Mouse (Mus musculus) neural tube, embryonic 10.5 days (tissue): Measurements from ENCODE around the gene Gabrr2.
"Not testable (repeated sequence)": the region's sequence is repeated elsewhere in the genome, so short reads cannot be mapped to it uniquely, and the experiment has no call there.

Experiments used
- DNase-seq: peaks from one replicate; pipeline ENCODE4 v3.0.0-alpha.2; 2017; ENCODE audit warnings: low spot score; ENCODE audit errors: extremely low spot score

Gene Gabrr2

DNA sequence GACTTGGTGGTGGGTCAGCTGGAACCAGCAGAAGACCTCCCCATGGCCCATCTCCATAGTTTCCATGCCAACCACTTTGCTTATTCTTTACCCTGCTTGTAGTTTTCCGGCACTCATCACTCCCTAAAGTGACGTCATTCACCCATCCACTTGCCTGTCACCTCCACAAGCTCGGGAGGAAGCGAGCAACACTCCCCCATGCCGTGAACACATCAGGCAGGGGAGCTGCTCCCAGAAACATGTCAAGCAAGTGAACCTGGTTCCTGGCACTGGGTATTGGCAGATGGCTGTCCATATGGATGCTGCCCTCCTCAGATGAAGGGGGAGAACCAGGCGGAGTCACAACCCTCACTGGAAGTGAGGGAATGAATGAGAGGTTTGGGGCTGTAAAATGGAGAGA lies 6.1 kb downstream of the Gabrr2 start:
- DNase-seq = no peak

DNA sequence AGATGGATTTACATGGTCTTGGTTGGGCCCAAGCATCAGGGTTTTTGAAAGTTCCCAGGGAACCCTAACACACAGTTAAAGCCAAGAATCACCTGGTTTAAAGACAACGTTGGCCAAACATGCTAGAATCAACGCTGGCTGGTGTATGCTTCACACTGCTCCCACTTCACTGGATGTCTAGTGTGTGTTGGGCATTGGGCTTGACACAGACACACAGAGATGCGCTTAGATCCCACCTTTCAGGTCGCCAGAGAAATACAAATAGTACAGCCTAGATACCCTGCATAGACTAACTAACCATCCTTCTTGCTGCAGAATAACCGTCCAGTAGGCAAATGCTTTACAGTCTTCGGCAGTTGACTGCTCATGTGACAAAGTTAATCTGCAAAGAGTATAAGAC lies 7.5 kb downstream of the Gabrr2 start:
- DNase-seq = no peak

DNA sequence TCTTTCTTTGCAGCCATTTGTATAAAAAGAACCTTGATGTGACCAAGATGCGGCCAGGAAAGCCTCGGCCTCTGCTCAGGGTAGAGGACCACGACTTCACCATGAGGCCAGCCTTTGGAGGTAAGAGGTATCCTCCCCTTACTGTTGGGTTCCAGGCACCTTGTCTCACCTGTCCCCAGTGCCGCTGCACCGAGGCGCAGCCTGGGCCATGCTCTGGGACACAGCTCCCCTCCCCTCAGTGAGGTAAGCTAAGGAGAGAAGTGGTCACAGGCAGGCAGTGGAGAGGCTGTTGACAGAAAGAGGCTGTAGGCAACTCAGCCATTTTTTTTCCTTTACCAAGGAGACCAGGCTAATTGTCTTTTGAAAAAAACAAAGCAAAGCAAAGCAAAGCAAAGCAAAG lies 8.5 kb downstream of the Gabrr2 start:
- DNase-seq = no peak

DNA sequence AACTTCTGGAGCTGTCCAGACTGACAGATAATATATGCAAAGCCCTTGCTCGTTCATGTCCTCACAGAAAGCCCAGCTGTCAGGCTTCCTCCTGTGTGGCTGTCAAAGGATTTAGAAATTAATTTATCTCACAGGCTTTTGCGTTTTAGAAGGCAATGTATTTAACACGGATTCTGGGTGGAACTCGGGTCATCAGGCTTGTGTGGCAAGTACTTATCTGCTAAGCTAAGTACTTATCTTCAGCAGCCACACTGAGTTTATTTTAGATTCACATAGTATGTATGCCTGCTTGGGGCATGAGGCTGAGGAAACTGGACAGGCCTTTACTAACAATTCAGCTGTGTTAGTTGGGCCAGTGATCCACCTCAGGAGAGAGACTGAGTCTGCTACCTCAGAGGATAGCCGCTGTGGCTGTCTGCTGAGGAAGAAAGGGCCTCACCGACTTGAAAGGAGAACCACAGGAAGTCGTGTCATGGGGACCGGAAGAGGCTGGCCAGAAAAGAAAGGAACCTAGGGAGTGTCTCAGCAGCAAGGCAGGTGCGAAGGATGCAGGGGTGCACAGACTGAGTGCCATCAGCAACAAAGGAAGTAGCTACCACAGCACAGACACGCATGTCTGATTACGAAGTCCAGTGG lies 9.8 kb downstream of the Gabrr2 start:
- DNase-seq = no peak

DNA sequence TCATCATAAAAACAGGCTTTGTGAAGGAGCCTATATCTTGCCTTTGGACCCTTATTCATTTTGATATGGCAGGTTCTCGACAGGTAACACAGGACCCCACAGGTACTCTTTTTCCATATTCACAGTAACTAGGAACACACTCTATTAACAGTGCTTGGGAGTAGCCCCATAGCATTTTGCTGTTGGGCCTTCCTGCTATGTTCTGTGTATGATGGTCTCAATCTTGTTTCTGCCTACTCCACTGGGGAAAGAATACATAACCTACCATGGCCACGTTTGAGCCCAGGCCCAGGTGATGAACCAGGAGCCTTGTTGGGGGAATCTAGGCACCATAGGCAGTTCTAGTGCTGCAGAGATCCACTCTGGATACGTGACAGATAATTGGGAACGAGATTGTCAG lies 11.6 kb downstream of the Gabrr2 start:
- no peak for DNase-seq

DNA sequence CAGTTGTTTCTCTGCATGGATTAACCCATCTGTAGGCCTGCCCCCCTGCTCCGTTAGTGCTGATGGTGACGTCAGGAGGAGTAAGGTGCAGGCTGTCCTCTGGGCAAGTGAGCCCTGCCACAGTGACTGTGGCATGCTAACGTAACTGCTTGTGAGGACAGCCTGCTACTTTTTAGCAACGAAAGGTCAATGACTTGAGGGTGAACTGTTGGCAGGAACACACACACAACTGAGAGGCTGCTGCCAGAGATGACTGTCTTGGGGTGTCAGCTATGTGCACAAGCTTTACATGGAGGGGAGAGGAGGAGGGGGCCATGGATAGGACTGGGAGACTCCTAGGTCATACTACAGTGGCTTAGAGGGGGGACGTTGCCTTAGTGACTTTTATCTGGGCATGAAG lies 12.1 kb downstream of the Gabrr2 start:
- DNase-seq = no peak

DNA sequence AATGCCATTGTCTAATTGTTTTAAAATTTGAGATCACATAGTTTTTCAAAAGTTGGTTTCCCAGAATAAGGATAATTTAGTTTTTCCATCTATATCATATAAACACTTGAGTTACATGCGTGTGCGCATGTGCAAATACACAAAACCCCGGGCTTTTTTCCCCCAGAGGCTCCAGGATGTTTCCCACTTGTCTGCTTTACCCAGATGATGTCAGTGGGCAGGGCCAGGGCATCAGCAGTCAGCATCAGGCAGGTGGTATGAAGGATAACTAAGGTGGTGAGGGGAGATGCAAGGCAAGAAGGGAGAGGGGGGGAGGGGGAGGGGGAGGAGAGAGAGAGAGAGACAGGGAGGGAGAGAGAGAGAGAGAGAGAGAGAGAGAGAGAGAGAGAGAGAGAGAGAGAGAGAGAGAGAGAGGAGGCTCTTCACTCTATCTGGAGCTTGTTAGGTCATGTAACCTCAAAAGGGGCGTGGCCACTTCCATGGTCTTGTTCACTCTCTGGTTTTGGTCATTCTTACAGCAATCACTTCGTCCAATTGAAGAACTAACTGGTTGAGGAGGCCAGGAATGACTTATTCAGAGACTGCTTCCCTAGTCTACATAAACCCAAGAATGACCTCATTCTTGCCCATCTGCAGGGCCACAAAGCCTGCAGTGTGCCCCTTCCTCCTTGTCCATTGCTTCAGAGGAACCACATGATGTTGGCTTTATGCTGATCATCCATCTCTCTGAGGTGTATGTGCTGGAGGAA lies 13.2 kb downstream of the Gabrr2 start:
- no peak for DNase-seq

DNA sequence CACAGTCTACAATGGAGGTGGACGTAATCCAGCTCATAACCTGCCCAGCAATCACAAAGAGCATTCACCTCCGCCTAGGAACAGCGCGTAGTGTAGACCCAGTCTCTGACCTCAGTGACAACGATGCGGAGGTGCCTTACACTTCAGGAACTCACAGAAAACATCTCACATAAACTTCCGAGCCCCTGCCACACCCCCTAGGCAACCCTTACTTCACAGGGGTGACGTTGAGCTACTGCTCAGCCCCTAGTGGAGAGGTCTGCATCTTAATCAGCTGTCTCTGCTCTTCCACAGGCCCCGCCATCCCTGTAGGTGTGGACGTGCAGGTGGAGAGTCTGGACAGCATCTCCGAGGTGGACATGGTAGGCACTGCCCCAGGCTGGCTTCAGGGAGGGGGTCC lies 14.4 kb downstream of the Gabrr2 start:
- DNase-seq = no peak

DNA sequence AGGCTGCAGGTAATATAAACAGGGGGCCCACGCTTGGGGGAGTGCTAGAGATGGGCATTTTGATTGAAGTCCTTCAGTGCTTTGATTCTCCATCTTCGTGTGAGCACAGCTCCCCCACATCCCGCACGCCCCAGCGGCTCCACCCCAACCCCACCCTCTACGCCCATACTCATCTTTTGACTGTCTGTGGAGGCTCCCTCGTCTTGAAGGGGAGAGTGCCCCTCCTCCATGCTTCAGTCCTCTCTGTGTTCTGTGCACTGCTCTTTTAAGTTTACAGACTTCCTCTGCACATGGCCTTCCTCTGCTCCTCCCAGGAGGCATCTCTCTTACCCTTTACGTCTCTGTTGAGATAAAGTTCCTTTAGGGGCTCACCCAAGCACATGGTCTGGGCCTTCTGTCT lies 14.9 kb downstream of the Gabrr2 start:
- no peak for DNase-seq

DNA sequence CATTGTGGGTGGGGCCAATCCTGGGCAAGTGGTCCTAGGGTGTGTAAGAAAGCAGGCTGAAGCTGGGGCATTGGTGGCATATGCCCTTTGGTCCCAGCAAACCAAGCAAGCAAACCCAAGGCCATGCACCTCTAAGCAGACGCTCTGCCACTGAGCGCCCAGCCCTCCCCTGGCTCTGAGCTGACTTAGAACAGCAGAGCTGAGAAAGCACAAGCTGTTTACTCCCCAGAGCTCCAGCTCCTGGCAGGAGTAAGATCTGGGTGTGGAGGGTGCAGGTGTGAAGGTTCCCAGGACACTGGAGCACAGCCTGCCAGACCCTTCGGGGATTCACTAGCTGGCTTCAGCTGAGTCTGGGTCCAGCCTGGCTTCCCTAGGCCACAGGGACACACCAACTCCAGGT lies 15.7 kb downstream of the Gabrr2 start:
- DNase-seq = no peak

DNA sequence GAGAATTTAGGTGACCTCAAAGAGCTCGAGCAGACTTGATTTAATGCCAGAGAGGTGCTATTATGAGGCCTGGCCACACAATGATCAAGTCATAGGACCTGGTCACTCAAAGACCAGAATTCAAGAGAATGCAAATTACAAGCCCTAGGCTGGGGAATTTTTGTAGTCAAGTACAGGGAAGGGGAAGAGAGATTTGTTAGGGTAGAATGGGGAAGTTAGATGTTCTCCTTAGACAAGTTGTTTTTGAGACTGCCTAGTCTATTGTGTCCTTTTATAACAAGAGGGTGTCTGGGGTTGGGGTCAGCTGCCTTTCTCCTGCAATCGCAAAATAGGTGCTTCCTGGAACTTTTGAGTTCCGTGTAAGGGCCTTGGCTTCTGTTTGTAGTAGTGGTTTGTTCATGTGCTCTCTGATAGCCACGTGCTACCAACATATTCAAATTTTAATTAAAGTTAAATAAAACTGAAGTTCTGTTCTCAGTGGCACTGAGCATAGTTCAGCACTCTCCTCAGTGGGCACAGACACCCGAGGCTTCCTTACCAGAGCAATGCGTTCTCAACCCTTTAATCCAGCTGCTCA lies 36.4 kb downstream of the Gabrr2 start:
- DNase-seq = no peak

DNA sequence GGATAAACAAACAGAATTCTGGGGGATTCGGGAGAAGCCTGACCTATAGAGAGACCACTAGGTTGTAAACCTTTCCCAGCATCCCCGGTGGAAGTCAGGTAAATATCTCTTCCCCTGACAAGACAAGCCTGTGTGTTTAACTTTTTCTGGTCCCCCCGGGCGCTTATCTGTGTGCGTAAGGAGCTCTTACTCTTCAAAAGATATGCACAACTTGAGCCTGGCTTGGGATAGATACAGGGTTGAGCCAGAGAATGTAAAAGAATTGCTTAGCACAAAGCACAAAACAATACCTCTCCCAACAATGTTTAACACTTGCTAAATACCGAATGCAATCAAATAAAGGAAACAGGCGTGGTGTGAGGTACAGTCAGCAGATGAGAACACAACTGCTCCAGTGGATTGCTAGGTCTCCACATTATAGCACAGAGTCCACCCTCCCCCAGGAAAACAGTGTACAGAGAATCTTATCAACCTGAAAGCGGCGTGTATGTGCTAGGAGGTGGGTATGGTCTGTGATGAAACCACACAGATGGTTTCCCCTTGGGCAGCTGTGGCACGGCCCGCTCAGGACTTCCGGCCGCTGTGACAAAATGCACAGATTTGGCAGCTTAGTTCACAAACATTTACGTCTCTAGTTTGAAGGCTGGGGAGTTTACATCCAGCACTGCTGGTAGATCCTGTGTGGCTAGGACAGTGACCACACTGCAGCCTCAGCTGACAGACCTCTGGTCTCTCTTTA lies 47.1 kb downstream of the Gabrr2 start:
- no peak for DNase-seq

DNA sequence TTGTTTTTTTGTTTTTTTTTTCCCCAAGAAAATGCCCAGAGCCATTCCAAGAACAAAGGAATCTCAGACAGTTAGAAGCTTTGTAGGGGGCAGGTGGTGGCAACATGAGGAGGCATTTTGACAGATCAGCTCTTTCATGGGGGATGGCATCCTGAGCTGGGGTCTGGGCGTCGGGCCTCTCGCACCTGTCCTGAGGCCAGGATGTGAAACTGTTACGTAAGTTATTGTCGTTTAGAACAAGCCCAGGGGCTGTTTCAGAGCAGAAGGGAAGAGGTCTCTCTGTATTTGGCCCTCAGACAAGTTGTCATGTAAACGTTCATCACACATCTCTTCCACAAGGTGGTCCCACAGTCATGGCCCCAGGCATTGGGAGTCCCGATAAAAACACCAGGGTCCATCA lies 48.0 kb downstream of the Gabrr2 start:
- DNase-seq = no peak

DNA sequence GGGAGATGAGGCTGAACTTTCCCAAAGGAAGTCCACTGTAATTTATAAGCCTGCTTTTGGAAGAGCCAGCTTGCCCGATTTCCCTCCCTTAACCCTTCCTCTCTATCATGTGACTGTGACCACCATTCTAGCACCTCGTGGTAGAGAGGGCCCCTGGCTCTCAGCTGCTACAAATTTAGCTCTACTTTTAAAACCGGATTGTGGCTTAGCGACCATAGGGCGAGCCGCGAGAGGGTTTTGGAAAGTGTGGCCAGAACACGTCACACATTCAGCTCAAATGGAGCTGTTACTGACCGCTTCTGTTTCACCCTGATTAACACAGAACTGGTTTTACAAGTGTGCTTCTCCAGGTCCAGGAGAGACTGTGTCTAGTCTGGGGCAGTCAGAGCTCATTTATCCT lies 48.6 kb downstream of the Gabrr2 start:
- DNase-seq = no peak

DNA sequence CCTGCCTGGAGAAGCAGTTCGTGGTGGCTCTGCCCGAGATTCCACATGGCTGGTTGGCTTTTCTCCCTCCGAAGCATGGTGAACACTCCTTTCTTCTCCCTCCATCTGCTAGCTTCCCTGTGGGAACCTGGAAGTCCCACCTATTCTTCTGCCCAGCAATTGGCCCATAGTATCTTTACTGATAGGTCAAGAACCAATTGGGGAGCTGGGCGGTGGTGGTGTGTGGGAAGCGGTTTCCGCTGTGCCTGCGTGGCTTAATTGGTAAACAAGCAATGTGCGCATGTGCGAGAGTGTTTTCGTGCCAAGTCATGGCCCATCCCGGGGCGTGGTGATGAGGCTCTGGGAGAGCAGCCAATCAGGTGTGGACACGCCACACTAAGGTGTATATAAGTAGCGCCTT lies 50.1 kb downstream of the Gabrr2 start:
- DNase-seq = not testable (repeated sequence)

DNA sequence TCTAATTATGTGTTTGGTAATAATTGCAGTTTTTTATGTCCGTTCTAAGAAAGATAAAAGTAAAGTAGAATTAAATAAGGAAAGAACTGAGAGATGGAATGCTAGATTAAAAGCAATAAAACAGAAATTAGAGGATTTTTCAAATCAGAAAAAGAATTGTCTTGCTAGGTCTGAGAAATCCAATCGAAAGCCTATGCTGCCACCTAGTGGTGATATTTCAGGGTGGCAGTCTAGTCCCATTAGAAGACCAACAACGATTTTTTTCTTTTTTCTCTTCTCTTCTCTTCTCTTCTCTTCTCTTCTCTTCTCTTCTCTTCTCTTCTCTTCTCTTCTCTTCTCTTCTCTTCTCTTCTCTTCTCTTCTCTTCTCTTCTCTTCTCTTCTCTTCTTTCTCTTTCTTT lies 56.3 kb downstream of the Gabrr2 start:
- peak; percentile 75 for DNase-seq

DNA sequence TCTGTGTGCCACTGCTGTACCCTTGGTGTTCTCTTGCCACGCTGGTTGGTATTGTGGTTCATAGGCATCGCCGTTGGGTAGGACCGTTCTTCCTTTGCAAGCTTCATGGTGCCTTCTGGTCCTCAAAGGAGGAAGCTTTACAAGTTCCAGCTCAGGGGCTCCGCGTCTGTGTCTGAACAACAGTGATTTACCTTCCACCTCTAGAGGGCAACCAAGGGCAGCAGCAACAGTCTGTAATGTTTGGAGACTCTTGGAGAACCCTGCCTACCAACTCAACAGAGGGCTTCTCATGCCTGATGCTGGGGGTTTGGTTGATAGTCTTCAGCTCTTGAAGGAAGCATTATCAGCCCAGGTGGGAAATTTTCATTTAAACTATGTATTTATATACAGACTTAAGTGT lies 61.7 kb downstream of the Gabrr2 start:
- no peak for DNase-seq

DNA sequence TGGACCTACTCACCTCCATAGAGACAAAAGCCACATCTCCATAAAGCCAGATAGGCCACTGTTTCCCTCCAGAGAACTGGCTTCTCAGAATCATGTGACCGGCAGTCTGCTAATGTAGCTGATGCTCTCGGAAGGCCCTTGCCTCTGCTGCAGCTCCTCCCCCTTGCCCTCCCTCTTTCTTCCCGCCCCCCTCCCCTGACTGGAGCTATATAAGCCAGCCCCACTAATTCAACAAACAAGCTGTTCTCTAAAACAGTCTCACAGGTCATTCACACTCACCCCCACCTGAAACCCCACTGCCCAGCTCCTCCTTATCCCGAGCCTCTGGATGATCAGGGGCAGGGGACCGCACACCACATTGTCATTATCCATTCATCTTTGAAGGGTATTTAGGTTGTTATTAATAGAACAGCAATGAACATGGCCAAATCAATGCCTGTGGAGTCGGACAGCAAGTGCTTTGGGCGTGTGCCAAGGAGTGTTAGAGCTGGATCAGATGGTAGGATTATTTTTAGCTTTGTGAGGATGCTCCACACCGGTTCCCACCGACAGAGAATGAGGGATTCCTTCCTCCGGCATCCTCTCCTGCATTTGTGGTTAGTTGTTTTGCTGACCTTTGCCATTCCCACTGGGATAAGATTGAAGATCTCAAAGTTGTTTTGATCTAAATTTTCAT lies 62.7 kb downstream of the Gabrr2 start:
- no peak for DNase-seq

DNA sequence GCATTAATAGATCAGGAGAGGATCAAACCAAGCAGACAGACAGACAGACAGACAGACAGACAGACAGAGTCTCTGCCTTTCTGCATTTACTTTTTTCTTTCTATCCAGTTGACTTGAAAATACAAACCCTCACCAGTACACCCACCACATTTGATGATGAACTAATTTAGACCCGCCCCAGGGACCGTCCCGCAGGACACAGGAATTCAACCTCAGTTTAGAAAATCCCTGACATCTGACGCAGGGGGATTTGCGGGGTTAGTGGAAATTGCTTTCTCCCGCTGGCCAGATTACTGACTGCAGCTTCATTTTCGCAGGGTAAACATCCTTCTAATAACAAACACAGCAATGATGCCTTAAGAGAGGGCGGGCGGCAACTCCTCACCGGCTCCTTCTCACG lies 69.4 kb downstream of the Gabrr2 start, which contains the start of gene Gabrr1:
Gabrr1 (plus strand) TSS at position 301 of the 400 bp plus-strand sequence.
- DNase-seq = no peak
